Mouse (Mus musculus): ENCODE data around the gene Retreg1. TPM values are rescaled to one million over a fixed set of nuclear protein-coding genes. Genes with fewer than 3 reads are reported as not detected.

Gene Retreg1
- total and polyA plus RNA-seq, 3 experiments = 16.4 to 40.7 (median 31.1) TPM

- peak; percentile 63 for DNase-seq
These were observed 75.7 kb downstream of the Retreg1 start for GRCm38 (mm10) chr15:25918641-25919040.

GRCm38 (mm10) chr15:25919995-25920394 lies 77.0 kb downstream of the Retreg1 start:
- DNase-seq = no peak

- DNase-seq = no peak
These were observed 77.9 kb downstream of the Retreg1 start for GRCm38 (mm10) chr15:25920886-25921285.

- DNase-seq = no peak
These were observed 79.0 kb downstream of the Retreg1 start for GRCm38 (mm10) chr15:25922007-25922406.

GRCm38 (mm10) chr15:25923916-25924315 lies 80.9 kb downstream of the Retreg1 start:
- no peak for DNase-seq

- no peak for DNase-seq
These were observed 83.2 kb downstream of the Retreg1 start for GRCm38 (mm10) chr15:25926171-25926570.

GRCm38 (mm10) chr15:25927106-25927505 lies 84.1 kb downstream of the Retreg1 start:
- no peak for DNase-seq

GRCm38 (mm10) chr15:25928001-25928400 lies 85.0 kb downstream of the Retreg1 start:
- DNase-seq = no peak

GRCm38 (mm10) chr15:25928831-25929230 lies 85.9 kb downstream of the Retreg1 start:
- no peak for DNase-seq

GRCm38 (mm10) chr15:25929518-25929917 lies 86.5 kb downstream of the Retreg1 start:
- DNase-seq = no peak

- DNase-seq = no peak
These were observed 87.0 kb downstream of the Retreg1 start for GRCm38 (mm10) chr15:25929936-25930335.

- no peak for DNase-seq
These were observed 87.7 kb downstream of the Retreg1 start for GRCm38 (mm10) chr15:25930657-25931056.

- DNase-seq = peak; percentile 85
These were observed 89.5 kb downstream of the Retreg1 start for GRCm38 (mm10) chr15:25932497-25932896.

GRCm38 (mm10) chr15:25932937-25933684 lies 90.1 kb downstream of the Retreg1 start:
- DNase-seq = peak; percentile 96

- no peak for DNase-seq
These were observed 90.7 kb downstream of the Retreg1 start for GRCm38 (mm10) chr15:25933685-25934108.

- DNase-seq = no peak
These were observed 91.4 kb downstream of the Retreg1 start for GRCm38 (mm10) chr15:25934411-25934810.

- no peak for DNase-seq
These were observed 95.5 kb downstream of the Retreg1 start for GRCm38 (mm10) chr15:25938496-25938895.

GRCm38 (mm10) chr15:25940397-25941377 lies 97.7 kb downstream of the Retreg1 start:
- DNase-seq = peak; percentile 66

- no peak for DNase-seq
These were observed 98.5 kb downstream of the Retreg1 start for GRCm38 (mm10) chr15:25941514-25941913.

GRCm38 (mm10) chr15:25942415-25942814 lies 99.4 kb downstream of the Retreg1 start:
- no peak for DNase-seq

- DNase-seq = no peak
These were observed 100.6 kb downstream of the Retreg1 start for GRCm38 (mm10) chr15:25943386-25944137.

- DNase-seq = no peak
These were observed 102.2 kb downstream of the Retreg1 start for GRCm38 (mm10) chr15:25945224-25945623.
